Mouse (Mus musculus) cerebellum, adult 11 months (tissue): ENCODE measurements around the gene Ddrgk1.

Source experiments
- DNase-seq: peaks from one replicate; pipeline ENCODE4 v3.0.0; 2022

Ddrgk1 gene

DNA sequence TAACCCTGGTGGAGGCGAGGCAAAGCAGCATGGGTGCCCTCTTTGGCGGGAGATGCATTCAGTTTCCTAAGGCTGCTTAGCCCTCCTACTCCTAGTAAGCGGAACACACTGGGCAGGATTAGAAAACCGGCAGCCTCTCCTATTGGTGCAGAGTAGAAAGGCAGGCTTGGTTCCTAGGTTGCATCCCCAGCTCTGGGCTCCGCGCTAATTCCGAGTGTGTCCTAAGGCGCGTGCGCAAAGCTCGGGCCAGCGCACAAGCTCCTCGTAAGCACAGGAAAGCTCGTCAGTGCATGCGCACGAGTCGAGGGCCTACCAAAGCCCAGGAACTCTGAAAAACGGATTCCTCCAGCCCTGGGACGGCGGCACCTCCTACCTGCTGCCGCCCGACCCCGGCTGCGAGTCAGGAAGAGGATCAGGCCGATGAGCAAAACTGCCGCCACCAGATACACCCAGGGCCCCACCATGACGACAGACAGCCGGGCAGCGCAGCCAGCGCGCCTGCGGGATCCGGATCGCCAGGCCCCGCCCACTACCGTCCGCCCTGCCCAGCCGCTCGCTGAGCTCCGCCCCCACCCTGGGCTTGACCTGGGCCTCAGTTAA, at the start of gene Ddrgk1:
TSS of gene Ddrgk1 (minus strand) at position 558 of the 600 bp plus-strand sequence.
- DNase-seq = peak; percentile 93

DNA sequence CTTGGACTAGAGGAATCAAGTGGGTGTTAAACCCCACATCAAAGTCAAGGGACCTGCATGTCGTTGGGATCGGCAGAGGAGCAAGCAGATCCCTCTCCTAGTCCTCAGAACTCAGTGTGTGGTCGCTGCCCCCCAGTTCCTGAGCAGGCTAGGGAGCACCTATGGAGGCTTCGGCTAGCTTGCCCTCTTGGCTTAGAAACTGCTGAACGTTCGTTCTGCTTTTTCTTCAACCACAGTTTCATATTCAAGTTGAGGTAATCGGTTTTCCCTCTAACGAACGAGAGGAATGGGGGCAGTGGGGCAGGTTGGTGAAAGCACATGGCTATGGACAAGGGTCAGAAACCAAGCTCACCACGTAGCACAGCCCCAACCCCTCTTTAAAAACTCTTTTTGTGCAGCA, 42.6 kb upstream of the Ddrgk1 start:
- no peak for DNase-seq

DNA sequence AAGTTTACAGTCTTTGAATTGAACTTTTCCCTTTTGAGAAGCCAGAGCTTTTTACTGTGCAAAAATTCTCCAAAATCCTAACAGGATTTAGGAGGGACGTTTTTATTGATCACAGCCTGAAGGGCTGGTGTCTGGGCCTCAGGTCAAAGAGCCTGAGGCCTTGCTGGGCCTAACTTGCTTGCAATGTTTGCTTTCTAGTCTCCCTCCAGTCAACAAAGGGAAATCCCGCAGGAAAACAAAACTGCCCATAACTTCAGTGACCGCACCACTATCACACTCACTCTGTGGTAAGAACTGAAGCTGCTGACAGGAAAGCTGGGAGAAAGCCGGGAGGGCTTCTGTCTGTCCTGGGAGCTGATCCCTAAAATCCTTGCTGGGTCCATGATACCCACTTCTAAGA, 42.1 kb upstream of the Ddrgk1 start:
- no peak for DNase-seq

GRCm38 (mm10) chr2:130705178-130705577, 40.7 kb upstream of the Ddrgk1 start:
- DNase-seq = no peak

- DNase-seq = no peak
These were observed 39.9 kb upstream of the Ddrgk1 start for GRCm38 (mm10) chr2:130704040-130705001.

GRCm38 (mm10) chr2:130697821-130698266, 33.4 kb upstream of the Ddrgk1 start:
- DNase-seq = no peak

- DNase-seq = no peak
These were observed 32.8 kb upstream of the Ddrgk1 start, which contains the start of gene Slc4a11 for GRCm38 (mm10) chr2:130697153-130697810. Gene Slc4a11, minus strand, starts transcription at chr2:130697519.

DNA sequence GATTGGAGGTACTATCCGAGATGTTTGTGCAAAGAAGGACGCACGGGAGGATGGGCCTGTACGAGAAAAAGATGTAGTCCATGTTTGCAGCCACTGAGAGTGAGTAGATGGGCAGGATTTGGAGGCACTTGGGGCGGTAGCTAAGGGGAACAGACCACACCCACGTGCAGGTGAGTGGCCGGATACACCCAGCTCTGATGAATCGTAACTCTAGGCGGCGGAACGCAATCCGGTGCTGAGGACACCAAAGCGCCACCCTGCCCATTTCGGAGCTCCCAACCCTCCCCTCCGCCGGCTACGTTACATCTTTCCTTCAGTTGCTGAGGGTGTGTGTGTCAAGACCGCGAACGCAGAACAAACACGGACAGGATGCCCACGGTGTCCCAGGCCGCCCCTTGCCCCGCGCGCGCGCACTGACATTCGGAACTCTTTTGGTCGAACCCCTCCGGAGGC, 32.3 kb upstream of the Ddrgk1 start:
- no peak for DNase-seq

- no peak for DNase-seq
These were observed 29.1 kb upstream of the Ddrgk1 start for GRCm38 (mm10) chr2:130693563-130693962.

DNA sequence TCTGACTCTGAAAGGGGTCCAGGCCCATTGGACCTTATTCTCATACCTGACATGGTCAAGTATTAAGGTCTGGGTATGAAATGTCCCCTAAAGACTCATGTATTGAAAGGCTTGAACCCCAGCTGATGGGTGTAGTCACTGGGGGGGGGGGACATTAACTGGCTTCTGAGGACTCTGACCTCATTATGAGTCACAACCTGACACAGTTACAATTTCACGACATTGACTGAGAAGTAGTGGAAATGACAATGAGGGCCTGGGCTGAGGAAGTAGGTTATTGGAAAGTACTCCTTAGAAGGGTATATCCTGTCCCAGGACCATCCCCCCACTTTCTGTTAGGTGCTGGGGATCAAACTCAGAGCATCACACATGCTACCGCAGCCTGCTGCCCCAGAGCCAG, 24.6 kb upstream of the Ddrgk1 start:
- DNase-seq = no peak

DNA sequence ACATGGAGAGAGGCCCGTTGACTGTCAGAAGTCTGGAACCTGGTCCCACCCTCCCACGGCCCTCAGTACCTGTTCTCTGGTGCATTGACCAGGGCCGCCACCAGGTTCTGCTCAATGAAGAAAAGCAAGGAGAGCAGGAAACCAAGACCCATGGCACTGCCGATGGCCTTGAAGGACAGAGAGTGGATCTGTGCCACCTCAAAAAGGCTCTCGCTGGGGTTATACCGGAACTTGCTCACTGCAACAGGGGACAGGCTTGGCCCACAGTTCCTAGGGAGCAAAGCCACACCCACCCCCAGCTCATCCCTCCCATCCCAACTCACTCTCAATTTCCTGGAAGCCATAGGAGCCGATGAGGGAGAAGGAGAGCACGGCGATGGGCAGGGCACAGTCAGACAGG, 21.0 kb upstream of the Ddrgk1 start:
- DNase-seq = no peak

DNA sequence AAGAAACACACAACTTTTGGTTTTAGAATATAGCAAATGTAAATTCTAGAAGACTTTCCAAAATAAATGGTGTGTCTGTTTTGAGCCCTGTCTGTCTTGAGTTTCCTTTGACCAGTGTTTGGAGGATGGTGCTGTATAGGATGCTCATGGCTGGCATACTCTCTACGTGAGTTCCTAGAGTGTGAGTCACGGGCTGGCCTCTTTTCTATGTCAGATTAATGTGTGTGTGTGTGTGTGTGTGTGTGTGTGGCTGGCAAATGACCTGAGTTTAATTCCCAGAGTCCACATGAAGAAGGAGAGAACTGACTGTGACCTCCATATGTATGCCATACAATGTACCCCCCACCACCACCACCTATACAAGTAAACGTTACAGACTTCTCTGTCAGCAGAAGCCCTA, 17.1 kb upstream of the Ddrgk1 start:
- no peak for DNase-seq

GRCm38 (mm10) chr2:130679899-130680298, 15.4 kb upstream of the Ddrgk1 start:
- no peak for DNase-seq

DNA sequence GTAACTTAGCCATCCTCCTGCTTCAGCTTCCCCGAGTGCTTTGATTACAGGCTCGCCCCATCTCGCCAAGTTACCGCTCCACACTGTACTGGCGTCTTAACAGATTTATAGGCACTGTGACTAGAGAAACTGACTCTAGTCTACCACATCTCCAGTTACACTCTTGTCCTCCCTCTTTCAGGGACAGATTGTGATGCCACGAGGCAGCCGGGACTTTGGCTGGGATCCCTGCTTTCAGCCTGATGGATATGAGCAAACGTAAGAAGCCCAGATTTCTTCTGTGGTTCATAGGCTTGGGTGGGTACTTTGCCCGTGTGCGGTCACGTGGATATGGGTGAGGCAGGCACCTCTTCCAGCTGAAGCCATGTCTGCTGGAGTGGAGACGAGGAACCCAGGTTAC, 14.7 kb upstream of the Ddrgk1 start:
- DNase-seq = no peak

- DNase-seq = no peak
These were observed 12.8 kb upstream of the Ddrgk1 start for GRCm38 (mm10) chr2:130677211-130677610.

DNA sequence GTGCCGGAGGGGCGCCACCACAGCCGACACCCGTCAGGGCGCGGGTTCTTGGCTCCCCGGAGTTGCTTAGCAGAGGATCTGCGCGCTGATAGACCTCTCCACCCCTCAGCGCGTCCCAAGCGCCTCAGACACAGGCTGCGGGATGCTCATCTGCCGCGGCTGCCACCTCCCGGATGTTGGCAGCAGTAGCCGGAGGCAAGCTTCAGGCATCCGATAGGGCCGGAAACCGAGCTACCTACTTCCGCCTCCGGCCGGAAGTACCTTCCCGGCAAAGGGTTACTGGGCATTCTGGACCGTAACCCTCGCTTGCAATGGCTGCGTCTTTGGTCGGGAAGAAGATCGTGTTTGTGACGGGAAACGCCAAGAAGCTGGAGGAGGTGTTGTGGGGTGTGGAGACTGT, 3.1 kb upstream of the Ddrgk1 start, which contains the start of gene Itpa:
TSS of gene Itpa (plus strand) at position 52 of the 400 bp plus-strand sequence.
- peak; percentile 84 for DNase-seq

DNA sequence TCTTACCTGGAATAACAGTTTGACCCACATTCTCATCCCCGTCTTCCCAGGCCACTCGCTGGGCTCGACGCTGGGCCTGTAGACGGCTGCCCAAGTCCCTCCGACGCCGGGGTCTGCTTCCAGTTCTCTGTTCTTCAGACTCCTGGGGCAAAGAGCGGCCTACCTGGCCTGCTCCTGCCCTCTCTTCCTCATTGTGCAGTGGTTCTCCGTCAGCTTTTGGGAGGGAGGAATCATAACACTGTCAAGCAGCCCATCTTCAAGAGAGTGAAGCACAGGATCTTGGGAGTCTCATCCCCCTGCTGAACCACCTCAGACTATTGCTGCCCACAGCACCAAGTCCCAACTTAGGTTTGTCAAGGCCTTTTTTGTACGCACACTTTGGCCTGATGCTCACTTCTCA, 1.1 kb downstream of the Ddrgk1 start:
- DNase-seq = no peak

DNA sequence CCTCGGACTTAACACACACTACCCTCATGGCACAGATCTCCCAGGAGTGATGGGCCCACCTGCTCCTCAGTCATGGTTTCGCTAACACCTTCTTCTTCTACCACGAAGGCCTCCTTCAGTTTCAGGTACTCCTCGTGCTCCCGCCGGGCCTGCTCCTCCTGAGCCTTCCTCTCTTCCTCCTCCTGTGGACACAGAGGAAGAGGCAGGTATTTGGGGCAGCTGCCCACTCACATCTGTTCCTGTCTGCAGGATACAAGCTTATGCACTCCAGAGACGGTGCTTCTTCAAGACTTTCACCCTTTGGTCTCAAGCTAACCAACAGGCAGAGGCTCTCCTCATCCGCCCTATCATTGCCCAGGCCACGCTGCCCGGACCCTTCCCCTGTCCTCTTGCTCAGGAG, 5.9 kb downstream of the Ddrgk1 start:
- DNase-seq = no peak

GRCm38 (mm10) chr2:130657541-130657940, 6.9 kb downstream of the Ddrgk1 start:
- no peak for DNase-seq

DNA sequence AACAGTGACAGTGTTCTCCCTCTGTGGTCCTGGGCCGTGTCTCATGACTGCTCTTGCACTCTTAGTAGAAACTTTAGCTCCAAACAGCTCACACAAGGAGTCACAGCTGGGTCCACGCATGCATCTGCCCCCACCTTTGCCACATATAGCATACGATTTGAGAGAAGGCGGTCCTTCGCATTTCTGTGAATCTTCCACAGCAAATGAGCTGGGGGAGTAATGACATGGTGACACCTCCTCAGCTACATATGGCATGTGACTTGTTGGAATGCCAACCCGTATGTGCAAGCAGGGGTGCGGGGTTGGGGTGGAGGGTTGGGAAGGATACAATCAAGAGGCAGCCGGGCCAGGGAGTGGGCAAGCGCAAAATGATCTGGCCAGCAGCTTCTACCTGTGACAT, 7.9 kb downstream of the Ddrgk1 start:
- no peak for DNase-seq

DNA sequence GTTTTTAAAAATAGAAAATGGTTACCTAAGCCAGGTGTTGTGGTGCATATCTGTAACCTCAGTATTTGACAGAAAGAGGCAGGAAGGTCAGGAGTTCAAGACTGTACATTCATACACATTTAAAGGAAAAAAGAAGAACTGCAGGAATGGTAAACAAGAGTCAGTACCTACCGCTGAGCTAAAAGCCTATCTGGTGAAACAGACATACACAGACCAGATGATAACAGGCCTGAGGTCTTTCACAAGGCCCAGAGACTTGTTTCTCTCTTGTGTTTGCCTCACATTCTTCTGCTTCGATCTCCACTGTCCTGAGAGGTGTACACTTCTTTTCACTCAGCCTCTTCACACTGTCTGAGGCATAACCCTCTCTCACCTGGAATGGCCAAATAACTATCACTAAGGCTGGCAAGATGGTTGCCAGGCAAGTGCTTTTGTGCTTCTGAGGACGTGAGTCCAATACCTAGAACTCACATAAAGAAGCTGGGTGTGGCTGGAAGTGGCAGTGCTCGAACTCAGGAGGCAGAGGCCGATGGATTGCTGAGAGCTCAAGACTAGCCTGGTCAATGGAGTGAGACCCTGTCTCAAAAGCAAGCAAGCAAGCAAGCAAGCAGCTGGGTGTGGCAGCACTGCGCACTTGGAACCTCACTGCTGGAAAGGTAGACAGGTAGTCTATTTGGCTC, 8.7 kb downstream of the Ddrgk1 start:
- DNase-seq = no peak

GRCm38 (mm10) chr2:130653760-130654159, 10.7 kb downstream of the Ddrgk1 start:
- no peak for DNase-seq

- no peak for DNase-seq
These were observed 11.2 kb downstream of the Ddrgk1 start for GRCm38 (mm10) chr2:130653303-130653702.
